Mouse (Mus musculus): ENCODE measurements around the gene Fmnl2. TPM values are rescaled to one million over a fixed set of nuclear protein-coding genes. Genes with fewer than 3 reads are reported as not detected.
A peak's percentile ranks its signal among the peaks of the same experiment; 100 is the strongest.

The Fmnl2 gene
- polyA plus RNA-seq, 1 experiment from 2014 or later, result 15.1 TPM

GRCm38 (mm10) chr2:52948406-52948805 is 90.7 kb downstream of the Fmnl2 start:
- H3K27me3 ChIP-seq, result no peaks in the 10 kb centered on the region
- H3K27ac ChIP-seq, result no peak overlapping the region
- peaks cover 34% of the 10 kb centered on the region for H3K4me1 ChIP-seq
- no peak overlapping the region for H3K9ac ChIP-seq
- no peak for ATAC-seq (ENCODE audit: low FRiP score)
- no peaks in the 10 kb centered on the region for H3K9me3 ChIP-seq (replicated peaks)
- no peak overlapping the region for H3K4me3 ChIP-seq
- 90% methylated on average over 3 of the region's 3 CpGs for WGBS
- H3K36me3 ChIP-seq, result no peaks in the 10 kb centered on the region
- no peak overlapping the region for H3K4me2 ChIP-seq (replicated peaks)

- Histone ChIP-seq H3K9ac (no peak overlapping the region), H3K4me3 (no peak overlapping the region), H3K27me3 (no peaks in the 10 kb centered on the region), H3K36me3 (no peaks in the 10 kb centered on the region), H3K27ac (no peak overlapping the region), H3K4me2 (replicated peaks) (no peak overlapping the region), H3K9me3 (replicated peaks) (no peaks in the 10 kb centered on the region), H3K4me1 (peaks cover 27% of the 10 kb centered on the region)
- WGBS, result 93% methylated on average over 4 of the region's 4 CpGs
- no peak for ATAC-seq (ENCODE audit: low FRiP score)
Observed at GRCm38 (mm10) chr2:52949556-52949955, 91.9 kb downstream of the Fmnl2 start.

GRCm38 (mm10) chr2:52950226-52950625 is 92.6 kb downstream of the Fmnl2 start:
- no peaks in the 10 kb centered on the region for H3K36me3 ChIP-seq
- no peaks in the 10 kb centered on the region for H3K27me3 ChIP-seq
- H3K4me3 ChIP-seq, result no peak overlapping the region
- peaks cover 26% of the 10 kb centered on the region for H3K4me1 ChIP-seq
- no peak overlapping the region for H3K27ac ChIP-seq
- no peak overlapping the region for H3K4me2 ChIP-seq (replicated peaks)
- ATAC-seq (ENCODE audit: low FRiP score), result no peak
- no peak overlapping the region for H3K9ac ChIP-seq
- H3K9me3 ChIP-seq (replicated peaks), result no peaks in the 10 kb centered on the region
- WGBS, result 84% methylated on average over 4 of the region's 4 CpGs

- Histone ChIP-seq H3K4me1 (peaks cover 11% of the 10 kb centered on the region), H3K9me3 (replicated peaks) (no peaks in the 10 kb centered on the region), H3K36me3 (no peaks in the 10 kb centered on the region), H3K4me3 (no peak overlapping the region), H3K27ac (no peak overlapping the region), H3K9ac (no peak overlapping the region), H3K27me3 (no peaks in the 10 kb centered on the region), H3K4me2 (replicated peaks) (no peak overlapping the region)
- ATAC-seq (ENCODE audit: low FRiP score), result no peak
- 81% methylated on average over 6 of the region's 6 CpGs for WGBS
Observed at GRCm38 (mm10) chr2:52952202-52952730, 94.6 kb downstream of the Fmnl2 start.

GRCm38 (mm10) chr2:52955090-52955489 is 97.4 kb downstream of the Fmnl2 start:
- no peak for ATAC-seq (ENCODE audit: low FRiP score)
- H3K27ac ChIP-seq, result no peak overlapping the region
- no peak overlapping the region for H3K4me3 ChIP-seq
- 78% methylated on average over 8 of the region's 8 CpGs for WGBS
- no peak overlapping the region for H3K4me2 ChIP-seq (replicated peaks)
- peaks cover 33% of the 10 kb centered on the region for H3K4me1 ChIP-seq
- no peaks in the 10 kb centered on the region for H3K36me3 ChIP-seq
- no peaks in the 10 kb centered on the region for H3K27me3 ChIP-seq
- no peak overlapping the region for H3K9ac ChIP-seq
- no peaks in the 10 kb centered on the region for H3K9me3 ChIP-seq (replicated peaks)

GRCm38 (mm10) chr2:52955831-52956230 is 98.2 kb downstream of the Fmnl2 start:
- H3K4me1 ChIP-seq, result peaks cover 36% of the 10 kb centered on the region
- H3K36me3 ChIP-seq, result no peaks in the 10 kb centered on the region
- no peak overlapping the region for H3K4me3 ChIP-seq
- no peaks in the 10 kb centered on the region for H3K27me3 ChIP-seq
- no peak overlapping the region for H3K4me2 ChIP-seq (replicated peaks)
- 91% methylated on average over 10 of the region's 10 CpGs for WGBS
- no peak overlapping the region for H3K27ac ChIP-seq
- no peak for ATAC-seq (ENCODE audit: low FRiP score)
- no peaks in the 10 kb centered on the region for H3K9me3 ChIP-seq (replicated peaks)
- H3K9ac ChIP-seq, result no peak overlapping the region

GRCm38 (mm10) chr2:52957771-52958534 is 100.3 kb downstream of the Fmnl2 start:
- Histone ChIP-seq H3K36me3 (no peaks in the 10 kb centered on the region), H3K4me2 (replicated peaks) (peak overlapping the region; percentile 46), H3K4me1 (peaks cover 41% of the 10 kb centered on the region), H3K9ac (no peak overlapping the region), H3K27me3 (no peaks in the 10 kb centered on the region), H3K4me3 (no peak overlapping the region), H3K27ac (peak overlapping the region; percentile 81), H3K9me3 (replicated peaks) (no peaks in the 10 kb centered on the region)
- WGBS, result 24% methylated on average over 8 of the region's 8 CpGs
- peak; percentile 46 for ATAC-seq (ENCODE audit: low FRiP score)

- 3% methylated on average over 15 of the region's 15 CpGs for WGBS
Observed at GRCm38 (mm10) chr2:52958535-52959290, 101.1 kb downstream of the Fmnl2 start.

GRCm38 (mm10) chr2:52959291-52959621 is 101.6 kb downstream of the Fmnl2 start:
- H3K4me2 ChIP-seq (replicated peaks), result peak overlapping the region; percentile 46
- no peaks in the 10 kb centered on the region for H3K9me3 ChIP-seq (replicated peaks)
- H3K36me3 ChIP-seq, result no peaks in the 10 kb centered on the region
- 0 out of 2 replicates have a peak overlapping the region, but pooled peaks have one; percentile 6 for H3K4me3 ChIP-seq
- no peak for ATAC-seq (ENCODE audit: low FRiP score)
- no peak overlapping the region for H3K9ac ChIP-seq
- H3K4me1 ChIP-seq, result peaks cover 48% of the 10 kb centered on the region
- peak overlapping the region; percentile 81 for H3K27ac ChIP-seq
- no peaks in the 10 kb centered on the region for H3K27me3 ChIP-seq

More at GRCm38 (mm10) chr2:52958535-52959290, 101.1 kb downstream of the Fmnl2 start:
- peaks cover 44% of the 10 kb centered on the region for H3K4me1 ChIP-seq
- peak overlapping the region; percentile 81 for H3K27ac ChIP-seq
- ATAC-seq (ENCODE audit: low FRiP score), result peak; percentile 84
- H3K27me3 ChIP-seq, result no peaks in the 10 kb centered on the region
- no peaks in the 10 kb centered on the region for H3K36me3 ChIP-seq
- H3K4me2 ChIP-seq (replicated peaks), result peak overlapping the region; percentile 46
- H3K4me3 ChIP-seq, result 0 out of 2 replicates have a peak overlapping the region, but pooled peaks have one; percentile 6
- H3K9ac ChIP-seq, result no peak overlapping the region; the same call in 1 of the 2 replicates
- H3K9me3 ChIP-seq (replicated peaks), result no peaks in the 10 kb centered on the region

- H3K27me3 ChIP-seq, result no peaks in the 10 kb centered on the region
- H3K36me3 ChIP-seq, result no peaks in the 10 kb centered on the region
- no peaks in the 10 kb centered on the region for H3K9me3 ChIP-seq (replicated peaks)
- no peak overlapping the region for H3K4me3 ChIP-seq
- no peak overlapping the region; the same call in 1 of the 2 replicates for H3K27ac ChIP-seq
- ATAC-seq (ENCODE audit: low FRiP score), result no peak
- 55% methylated on average over 3 of the region's 3 CpGs for WGBS
- H3K9ac ChIP-seq, result no peak overlapping the region
- no peak overlapping the region for H3K4me2 ChIP-seq (replicated peaks)
- H3K4me1 ChIP-seq, result peaks cover 55% of the 10 kb centered on the region
Observed at GRCm38 (mm10) chr2:52959982-52960381, 102.3 kb downstream of the Fmnl2 start.

GRCm38 (mm10) chr2:52960697-52961096 is 103.0 kb downstream of the Fmnl2 start:
- H3K4me2 ChIP-seq (replicated peaks), result no peak overlapping the region

GRCm38 (mm10) chr2:52963439-52963838 is 105.8 kb downstream of the Fmnl2 start:
- Histone ChIP-seq H3K9me3 (replicated peaks) (no peaks in the 10 kb centered on the region), H3K27me3 (no peaks in the 10 kb centered on the region), H3K9ac (no peak overlapping the region), H3K27ac (no peak overlapping the region), H3K4me3 (no peak overlapping the region), H3K36me3 (no peaks in the 10 kb centered on the region), H3K4me2 (replicated peaks) (no peak overlapping the region), H3K4me1 (peaks cover 66% of the 10 kb centered on the region)
- ATAC-seq (ENCODE audit: low FRiP score), result no peak
- WGBS, result 84% methylated on average over 1 of the region's 1 CpGs

More at GRCm38 (mm10) chr2:52960697-52961096, 103.0 kb downstream of the Fmnl2 start:
- Histone ChIP-seq H3K9me3 (replicated peaks) (no peaks in the 10 kb centered on the region), H3K9ac (no peak overlapping the region), H3K4me3 (no peak overlapping the region), H3K4me1 (peaks cover 56% of the 10 kb centered on the region), H3K27ac (no peak overlapping the region), H3K27me3 (no peaks in the 10 kb centered on the region), H3K36me3 (no peaks in the 10 kb centered on the region)
- 62% methylated on average over 2 of the region's 2 CpGs for WGBS
- ATAC-seq (ENCODE audit: low FRiP score), result no peak

Measured in hindbrain, embryonic 12.5 days (tissue).